Mouse (Mus musculus): ENCODE results near the gene Olfr1224-ps1. TPM values are rescaled to one million over a fixed set of nuclear protein-coding genes. Genes with fewer than 3 reads are reported as not detected.
"Not testable (repeated sequence)": the region's sequence is repeated elsewhere in the genome, so short reads cannot be mapped to it uniquely, and the experiment has no call there.

Gene Olfr1224-ps1
- not detected for total RNA-seq (2022)

DNA sequence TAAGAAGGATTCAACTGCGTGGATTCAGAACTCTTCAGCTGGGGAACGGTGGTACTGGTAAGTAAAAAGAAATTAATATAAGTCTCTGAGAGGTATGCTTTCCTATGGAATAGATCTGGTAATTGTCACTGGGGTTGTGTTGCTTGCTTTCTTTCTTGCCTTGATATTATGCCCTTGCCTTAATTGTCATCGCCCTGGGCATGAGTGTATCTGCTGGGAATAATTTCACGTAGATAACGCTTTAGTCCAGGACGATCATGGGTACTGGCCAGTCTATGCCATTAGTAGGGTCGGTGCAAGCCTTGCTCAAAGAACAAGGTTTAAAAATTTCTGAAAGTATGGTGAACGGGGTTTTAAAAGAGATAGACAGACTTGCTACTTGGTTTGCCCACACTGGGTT is at the start of gene Olfr1224-ps1:
Gene Olfr1224-ps1 (minus strand): TSS at position 101 of the 400 bp plus-strand sequence.
- DNase-seq (ENCODE audit: low spot score in 2 of 2), result not testable (repeated sequence)

DNA sequence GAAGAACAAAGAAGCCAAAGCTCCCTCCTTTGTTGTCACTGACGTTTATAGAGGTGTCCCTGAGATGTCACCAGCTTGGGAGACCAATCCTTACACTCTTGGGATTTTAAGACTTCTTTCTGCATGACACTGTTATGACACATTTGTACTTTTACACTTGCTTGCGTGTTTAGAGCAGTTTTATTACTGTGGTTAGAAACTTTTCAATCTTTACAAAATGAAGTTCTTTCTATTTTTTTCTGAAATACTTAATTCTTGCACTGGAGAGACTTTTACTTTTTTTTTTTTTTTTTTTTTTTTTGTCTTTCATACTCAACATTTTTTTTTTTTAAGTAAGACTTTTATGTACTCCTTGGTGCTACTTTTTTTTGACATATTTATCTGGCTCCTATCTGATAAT is 36.1 kb upstream of the Olfr1224-ps1 start, which contains the start of gene Olfr1226:
Gene Olfr1226 (minus strand): TSS at position 101 of the 400 bp plus-strand sequence.
- DNase-seq (ENCODE audit: low spot score in 2 of 2), result no peak

DNA sequence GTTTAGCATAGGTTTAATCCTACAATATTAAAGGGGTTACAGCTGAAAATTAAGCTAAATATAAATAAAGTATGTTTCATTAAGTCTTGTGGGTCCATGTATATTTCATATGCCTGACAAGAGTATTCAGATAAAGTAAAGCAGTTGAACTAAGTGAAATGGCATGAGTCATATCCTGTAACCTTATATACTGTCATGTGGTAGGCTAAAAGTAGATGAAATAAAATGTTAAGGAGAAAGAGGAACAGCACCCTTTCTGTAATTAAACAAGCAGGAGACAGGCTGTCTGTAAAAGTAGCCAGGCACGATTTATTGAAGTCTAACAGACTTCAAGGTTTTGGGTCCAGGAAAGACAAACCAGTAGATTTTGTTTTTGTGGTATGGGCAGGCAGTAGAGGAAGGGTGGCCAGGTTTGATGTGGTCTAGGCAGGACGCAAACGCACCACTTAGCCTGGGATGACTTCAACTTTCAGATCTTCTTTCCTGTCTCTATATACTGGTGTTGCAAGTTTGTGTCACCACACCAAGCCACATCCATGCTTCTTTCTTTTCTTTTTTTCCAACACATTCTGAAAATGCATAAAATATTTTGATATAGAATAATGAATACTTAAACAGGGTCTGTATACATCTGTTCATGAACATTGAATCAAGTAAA is 32.6 kb upstream of the Olfr1224-ps1 start:
- DNase-seq (ENCODE audit: low spot score in 2 of 2), result no peak

DNA sequence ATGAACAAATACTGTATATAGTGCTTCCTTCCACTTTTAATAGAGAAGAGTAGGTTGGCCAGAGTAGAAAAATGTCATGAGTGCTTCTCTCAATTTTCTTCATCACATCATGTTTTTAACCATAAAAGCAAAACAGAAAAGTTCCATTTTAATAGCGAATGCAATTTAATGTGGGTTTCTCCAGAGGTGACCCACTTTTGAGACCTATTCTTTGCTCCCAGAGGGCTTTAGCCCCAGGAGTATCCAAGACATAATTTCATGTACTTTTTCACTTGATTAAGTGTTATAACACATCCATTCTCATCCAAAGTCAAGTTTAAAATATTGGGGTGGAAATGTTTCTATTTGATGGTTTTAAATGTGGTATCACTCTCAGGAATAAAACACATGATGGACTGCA is 10.7 kb upstream of the Olfr1224-ps1 start, which contains the start of gene Olfr1225:
Gene Olfr1225 (minus strand): TSS at position 101 of the 400 bp plus-strand sequence.
- DNase-seq (ENCODE audit: low spot score in 2 of 2), result no peak

DNA sequence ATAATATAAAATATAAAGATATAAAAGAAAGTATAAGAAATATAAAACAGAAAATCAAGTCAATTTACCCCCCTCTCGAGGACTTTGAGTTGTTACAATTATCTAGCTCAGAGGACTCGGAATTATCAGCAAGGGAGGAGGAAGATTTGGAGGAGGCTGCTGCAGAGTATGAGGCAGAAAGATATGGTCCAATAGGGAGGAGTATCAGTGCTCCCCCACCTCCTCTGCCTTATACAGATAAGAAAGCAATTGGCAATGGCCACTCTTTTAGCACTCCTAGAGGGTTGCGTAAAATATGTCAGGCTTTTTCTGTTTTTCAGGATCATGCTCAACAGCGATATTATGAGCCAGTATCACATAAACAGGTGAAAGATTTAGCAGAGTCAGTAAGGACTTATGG is 820 bp upstream of the Olfr1224-ps1 start:
- DNase-seq (ENCODE audit: low spot score in 2 of 2), result not testable (repeated sequence)

DNA sequence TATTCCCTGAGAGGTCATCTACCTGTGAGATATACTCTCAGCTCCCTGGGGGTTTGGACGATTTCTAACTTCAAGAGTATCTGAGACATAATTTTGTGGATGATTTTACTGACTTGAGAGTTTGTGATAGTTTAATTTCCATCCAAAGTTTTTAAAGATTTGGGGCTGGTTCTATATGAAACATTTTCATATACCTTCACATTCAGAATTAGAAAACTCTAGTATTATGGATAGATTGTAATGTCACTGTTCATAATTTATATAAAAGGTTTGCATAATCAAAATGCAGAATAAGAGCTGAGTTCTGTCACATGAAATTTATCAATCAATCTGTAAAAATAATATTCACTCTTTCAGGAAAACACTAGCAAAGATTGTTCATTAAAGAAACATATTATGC is 12.4 kb downstream of the Olfr1224-ps1 start, which contains the start of gene Olfr1223:
Gene Olfr1223 (minus strand): TSS at position 101 of the 400 bp plus-strand sequence.
- DNase-seq (ENCODE audit: low spot score in 2 of 2), result no peak

DNA sequence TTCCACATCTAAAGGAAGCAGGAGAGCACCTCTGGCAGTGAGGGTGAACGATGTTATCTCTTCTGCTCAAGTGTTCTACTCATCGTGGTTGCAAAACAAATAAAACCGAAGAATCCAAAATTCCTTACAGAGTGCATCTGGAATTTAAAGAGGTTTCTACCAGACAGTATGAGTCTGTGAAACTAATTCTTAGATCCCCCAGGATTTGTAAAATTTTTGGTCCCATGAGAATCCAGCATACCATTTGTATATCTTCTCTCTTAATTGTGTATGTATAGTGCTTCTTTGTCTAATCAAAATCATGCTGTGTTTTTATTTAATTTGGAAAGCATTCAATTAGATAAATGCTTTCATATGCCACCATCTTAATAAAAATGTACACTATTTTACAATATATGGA is 30.9 kb downstream of the Olfr1224-ps1 start, which contains the start of gene Olfr1222:
Gene Olfr1222 (minus strand): TSS at position 101 of the 400 bp plus-strand sequence.
- no peak for DNase-seq (ENCODE audit: low spot score in 2 of 2)

DNA sequence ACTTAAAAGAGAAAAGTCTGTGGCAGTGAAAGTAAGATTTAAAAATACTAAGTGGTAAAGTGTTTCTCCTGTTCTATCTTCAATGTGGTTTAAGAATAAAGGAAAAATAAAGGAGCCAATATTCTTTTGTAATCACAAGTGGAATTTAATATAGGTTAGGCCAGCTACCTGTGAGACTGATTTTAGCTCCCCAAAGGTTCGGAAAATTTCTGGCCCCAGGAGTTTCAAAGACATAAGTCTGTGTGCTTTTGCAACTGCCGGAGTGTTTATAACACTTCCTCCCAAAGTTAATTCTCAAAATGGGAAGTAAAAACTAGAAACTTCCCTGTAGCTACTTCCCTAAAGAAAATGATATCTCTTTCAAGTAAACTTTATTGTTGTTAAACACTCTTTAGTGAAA is 46.7 kb downstream of the Olfr1224-ps1 start, which contains the start of gene Olfr1221:
Gene Olfr1221 (minus strand): TSS at position 101 of the 400 bp plus-strand sequence.
- no peak for DNase-seq (ENCODE audit: low spot score in 2 of 2)

DNA sequence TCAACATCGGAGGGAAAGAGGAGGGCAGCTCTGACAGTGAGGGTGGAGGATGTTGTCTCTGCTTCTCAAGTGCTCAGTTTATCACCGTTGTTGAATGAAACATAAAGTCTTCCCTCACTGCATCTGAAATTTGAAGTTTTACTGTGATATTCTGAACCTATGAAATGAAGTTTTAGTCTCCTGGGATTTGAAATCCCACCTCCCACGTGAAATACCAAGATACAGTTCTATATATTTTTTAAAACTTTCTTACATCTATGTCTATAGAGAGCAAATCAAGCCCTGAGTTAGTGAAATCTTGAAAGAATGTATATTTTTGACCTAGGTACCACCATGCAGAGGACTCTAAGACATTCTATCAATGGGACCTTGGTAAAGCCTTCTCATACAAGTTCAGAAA is 57.2 kb downstream of the Olfr1224-ps1 start, which contains the start of gene Olfr1220:
Gene Olfr1220 (minus strand): TSS at position 101 of the 400 bp plus-strand sequence.
- DNase-seq (ENCODE audit: low spot score in 2 of 2), result no peak

DNA sequence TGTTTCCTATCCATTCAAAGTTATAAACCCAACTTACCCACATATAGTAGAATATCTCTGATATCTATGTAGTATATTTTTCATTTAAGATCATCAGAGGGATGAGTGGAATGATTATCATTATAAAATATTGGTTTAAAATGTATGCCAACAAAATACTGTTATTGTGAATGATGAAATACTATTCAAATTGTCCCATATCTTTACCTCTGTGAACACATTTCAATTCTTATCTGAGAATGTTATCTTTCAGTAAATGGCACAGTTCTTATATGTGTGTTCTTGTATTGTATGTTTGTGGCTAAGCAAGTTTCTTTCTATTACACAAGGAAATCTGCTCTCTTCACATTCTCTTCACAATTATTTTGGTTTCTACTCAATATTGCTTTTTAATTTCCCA is 58.2 kb downstream of the Olfr1224-ps1 start:
- no peak for DNase-seq (ENCODE audit: low spot score in 2 of 2)

Other genes starting within 250 kb of the Olfr1224-ps1 start
- gene Olfr1209, start 248.9 kb downstream of the Olfr1224-ps1 start, total RNA-seq (2022), result not detected
- not detected for gene Olfr1211, start 226.0 kb downstream of the Olfr1224-ps1 start, total RNA-seq (2022)
- gene Olfr1212, start 210.1 kb downstream of the Olfr1224-ps1 start, total RNA-seq (2022), result not detected
- not detected for gene Gm13762, start 183.8 kb downstream of the Olfr1224-ps1 start, total RNA-seq (2022)
- gene Olfr1214, start 171.4 kb downstream of the Olfr1224-ps1 start, total RNA-seq (2022), result not detected
- gene Olfr1215, start 157.1 kb downstream of the Olfr1224-ps1 start, total RNA-seq (2022), result not detected
- not detected for gene Olfr1216, start 145.8 kb downstream of the Olfr1224-ps1 start, total RNA-seq (2022)
- gene Olfr1217, start 132.0 kb downstream of the Olfr1224-ps1 start, total RNA-seq (2022), result not detected
- not detected for gene Olfr1218, start 102.9 kb downstream of the Olfr1224-ps1 start, total RNA-seq (2022)
- gene Olfr1219, start 80.6 kb downstream of the Olfr1224-ps1 start, total RNA-seq (2022), result not detected
- not detected for gene Olfr1220, start 57.3 kb downstream of the Olfr1224-ps1 start, total RNA-seq (2022)
- gene Olfr1221, start 46.8 kb downstream of the Olfr1224-ps1 start, total RNA-seq (2022), result not detected
- not detected for gene Olfr1222, start 31.0 kb downstream of the Olfr1224-ps1 start, total RNA-seq (2022)
- not detected for gene Olfr1223, start 12.5 kb downstream of the Olfr1224-ps1 start, total RNA-seq (2022)
- gene Olfr1225, start 10.6 kb upstream of the Olfr1224-ps1 start, total RNA-seq (2022), result not detected
- gene Olfr1226, start 36.0 kb upstream of the Olfr1224-ps1 start, total RNA-seq (2022), result not detected
- gene Olfr1228, start 90.0 kb upstream of the Olfr1224-ps1 start, total RNA-seq (2022), result not detected
- not detected for gene Olfr1229, start 123.9 kb upstream of the Olfr1224-ps1 start, total RNA-seq (2022)
- not detected for gene Olfr1230, start 133.2 kb upstream of the Olfr1224-ps1 start, total RNA-seq (2022)
- gene Olfr1231, start 143.0 kb upstream of the Olfr1224-ps1 start, total RNA-seq (2022), result not detected
- gene Olfr1232, start 165.6 kb upstream of the Olfr1224-ps1 start, total RNA-seq (2022), result not detected
- not detected for gene Olfr1233, start 178.3 kb upstream of the Olfr1224-ps1 start, total RNA-seq (2022)
- not detected for gene Olfr1234, start 200.8 kb upstream of the Olfr1224-ps1 start, total RNA-seq (2022)
- gene Olfr1238, start 245.6 kb upstream of the Olfr1224-ps1 start, total RNA-seq (2022), result not detected

All from gastrocnemius, adult 8-10 months (tissue).